Comparison of ENCODE assay signal across 19 mouse cellular contexts in genomic region chr14:114839340-114839903, GRCm38 (mm10).
DNase-seq lines count a peak whose midpoint lies in the region; ATAC-seq and TF ChIP-seq lines count a peak whose summit lies in the region.
"Had no signal": no experiment of that assay in that cellular context is flagged by ENCODE, and none has a peak within 500 bp of the region (broad histone marks: within the 10 kb centered on the region; RNA-seq: fewer than 3 reads in every experiment).

No protein-coding gene starts in this region.

- WGBS in limb, embryonic 11.5 days: 85% methylated on average over 2 of the region's 2 CpGs
- WGBS in limb, embryonic 10.5 days: 84% methylated on average over 2 of the region's 2 CpGs
- WGBS in embryonic facial prominence, embryonic 14.5 days: 71% methylated on average over 2 of the region's 2 CpGs
- 44% methylated on average over 2 of the region's 2 CpGs for WGBS in midbrain, postnatal 0 days
- WGBS in liver, postnatal 0 days (ENCODE audit: insufficient replicate concordance): 78% methylated on average over 2 of the region's 2 CpGs

- H3K36me3 ChIP-seq in limb, embryonic 11.5 days (ENCODE audit: control insufficient read depth, insufficient read depth, low read length): no peaks in the 10 kb centered on the region
- no peaks in the 10 kb centered on the region for H3K36me3 ChIP-seq in limb, embryonic 10.5 days
- no peaks in the 10 kb centered on the region for H3K36me3 ChIP-seq in embryonic facial prominence, embryonic 14.5 days (ENCODE audit: control insufficient read depth, insufficient read depth, low read length)
- no peaks in the 10 kb centered on the region for H3K36me3 ChIP-seq in midbrain, postnatal 0 days (ENCODE audit: insufficient read depth, low read length)
- no peaks in the 10 kb centered on the region for H3K36me3 ChIP-seq in liver, postnatal 0 days (replicated peaks; ENCODE audit: insufficient read depth, low read length)
- H3K36me3 ChIP-seq: G1E; heart, embryonic 10.5 days; hindbrain, embryonic 15.5 days had no signal

- ATAC-seq in limb, embryonic 11.5 days (ENCODE audit: insufficient number of reproducible peaks, low FRiP score, low TSS enrichment, low read depth): no peak
- ATAC-seq in embryonic facial prominence, embryonic 14.5 days (ENCODE audit: low read depth): peak; percentile 60; the same call in 1 of the 2 replicates
- no peak for ATAC-seq in midbrain, postnatal 0 days (ENCODE audit: low FRiP score)
- ATAC-seq in liver, postnatal 0 days: no peak
- ATAC-seq: CD4-positive, CD25-positive, alpha-beta regulatory T cell, adult 4 months; intestine, postnatal 0 days had no signal

- H3K27me3 ChIP-seq in limb, embryonic 11.5 days (ENCODE audit: control insufficient read depth, insufficient read depth, low read length): no peaks in the 10 kb centered on the region
- H3K27me3 ChIP-seq in limb, embryonic 10.5 days (ENCODE audit: low read depth, poor library complexity, severe bottlenecking): no peaks in the 10 kb centered on the region
- H3K27me3 ChIP-seq in embryonic facial prominence, embryonic 14.5 days (replicated peaks; ENCODE audit: control insufficient read depth, insufficient read depth, low read length): no peaks in the 10 kb centered on the region
- H3K27me3 ChIP-seq in midbrain, postnatal 0 days (ENCODE audit: insufficient read depth, low read length): no peaks in the 10 kb centered on the region
- H3K27me3 ChIP-seq in liver, postnatal 0 days (ENCODE audit: insufficient read depth, low read length): no peaks in the 10 kb centered on the region
- H3K27me3 ChIP-seq: hindbrain, embryonic 15.5 days had no signal

- H3K4me2 ChIP-seq in limb, embryonic 11.5 days (ENCODE audit: low read depth, severe bottlenecking): no peak overlapping the region
- no peak overlapping the region for H3K4me2 ChIP-seq in embryonic facial prominence, embryonic 14.5 days (ENCODE audit: low read depth, low read length)
- no peak overlapping the region for H3K4me2 ChIP-seq in midbrain, postnatal 0 days (ENCODE audit: low read depth, low read length, poor library complexity, severe bottlenecking)
- H3K4me2 ChIP-seq in liver, postnatal 0 days (ENCODE audit: low read depth, low read length): no peak overlapping the region
- H3K4me2 ChIP-seq: hindbrain, embryonic 15.5 days; liver, embryonic 11.5 days had no signal

- no peak for TF ChIP-seq CTCF in midbrain, postnatal 0 days (IDR thresholded peaks at IDR 0.05)
- no peak for TF ChIP-seq CTCF in liver, postnatal 0 days (IDR thresholded peaks at IDR 0.05; ENCODE audit: low read depth)

- H3K4me1 ChIP-seq in limb, embryonic 11.5 days (ENCODE audit: control insufficient read depth, insufficient read depth, low read length): 0 out of 2 replicates have a peak, but pooled peaks cover 2% of the 10 kb centered on the region
- H3K4me1 ChIP-seq in limb, embryonic 10.5 days: peaks cover 45% of the 10 kb centered on the region
- H3K4me1 ChIP-seq in embryonic facial prominence, embryonic 14.5 days (ENCODE audit: control insufficient read depth, insufficient read depth, low read length): no peaks in the 10 kb centered on the region
- no peaks in the 10 kb centered on the region for H3K4me1 ChIP-seq in midbrain, postnatal 0 days (ENCODE audit: insufficient read depth, low read length)
- no peaks in the 10 kb centered on the region for H3K4me1 ChIP-seq in liver, postnatal 0 days (ENCODE audit: insufficient read depth)

- no peak for TF ChIP-seq EP300 in liver, postnatal 0 days (IDR thresholded peaks at IDR 0.05; ENCODE audit: low read depth)

- peak; percentile 54 for DNase-seq in embryo, embryonic 10 days (ENCODE audit: low spot score)
- DNase-seq in embryo, embryonic 11 days: no peak
- DNase-seq in limb, embryonic 11.5 days (ENCODE audit: low spot score): peak; percentile 18
- no peak for DNase-seq in limb, embryonic 10.5 days (ENCODE audit: low spot score)
- DNase-seq in embryonic facial prominence, embryonic 14.5 days (ENCODE audit: low spot score): peak; percentile 73
- DNase-seq in midbrain, postnatal 0 days (ENCODE audit: low spot score): peak; percentile 26
- DNase-seq in adrenal gland, adult (ENCODE audit: inconsistent age in 2 of 2, low spot score in 1 of 2): no peak
- DNase-seq in liver, postnatal 0 days: no peak
- DNase-seq: adrenal gland, adult 8-10 months; cerebellum, adult 11-12 months; cerebellum, postnatal 36 days; gastrocnemius, postnatal 14 days; thymus, postnatal 36 days had no signal

- H3K4me3 ChIP-seq in limb, embryonic 11.5 days (ENCODE audit: low read depth, low read length): no peak overlapping the region
- H3K4me3 ChIP-seq in limb, embryonic 10.5 days: no peak overlapping the region
- H3K4me3 ChIP-seq in embryonic facial prominence, embryonic 14.5 days (ENCODE audit: low read depth, low read length): no peak overlapping the region
- H3K4me3 ChIP-seq in midbrain, postnatal 0 days (ENCODE audit: low read depth, low read length): no peak overlapping the region
- H3K4me3 ChIP-seq in liver, postnatal 0 days (ENCODE audit: low read depth, low read length): no peak overlapping the region
- H3K4me3 ChIP-seq: heart, embryonic 10.5 days; hindbrain, embryonic 15.5 days had no signal

- H3K9me3 ChIP-seq in limb, embryonic 11.5 days (ENCODE audit: control insufficient read depth, low read length): no peaks in the 10 kb centered on the region
- H3K9me3 ChIP-seq in limb, embryonic 10.5 days (replicated peaks): no peaks in the 10 kb centered on the region
- H3K9me3 ChIP-seq in embryonic facial prominence, embryonic 14.5 days (ENCODE audit: control insufficient read depth, low read length): no peaks in the 10 kb centered on the region
- no peaks in the 10 kb centered on the region for H3K9me3 ChIP-seq in midbrain, postnatal 0 days (ENCODE audit: low read length)
- H3K9me3 ChIP-seq in liver, postnatal 0 days (ENCODE audit: low read length): no peaks in the 10 kb centered on the region
- H3K9me3 ChIP-seq: heart, embryonic 10.5 days; hindbrain, embryonic 15.5 days had no signal

- no peak overlapping the region for H3K27ac ChIP-seq in limb, embryonic 11.5 days (replicated peaks; ENCODE audit: low read depth, low read length)
- no peak overlapping the region for H3K27ac ChIP-seq in limb, embryonic 10.5 days
- no peak overlapping the region for H3K27ac ChIP-seq in embryonic facial prominence, embryonic 14.5 days (replicated peaks; ENCODE audit: low read depth, low read length)
- no peak overlapping the region for H3K27ac ChIP-seq in midbrain, postnatal 0 days (ENCODE audit: low read depth, low read length)
- H3K27ac ChIP-seq in liver, postnatal 0 days (ENCODE audit: low read depth): no peak overlapping the region
- H3K27ac ChIP-seq: heart, embryonic 10.5 days; hindbrain, embryonic 15.5 days had no signal

- H3K9ac ChIP-seq in limb, embryonic 11.5 days (ENCODE audit: low read length): no peak overlapping the region
- no peak overlapping the region for H3K9ac ChIP-seq in embryonic facial prominence, embryonic 14.5 days (ENCODE audit: low read depth, low read length)
- H3K9ac ChIP-seq in midbrain, postnatal 0 days (replicated peaks; ENCODE audit: low read length, poor library complexity, severe bottlenecking): no peak overlapping the region
- H3K9ac ChIP-seq in liver, postnatal 0 days (replicated peaks): no peak overlapping the region
- H3K9ac ChIP-seq: hindbrain, embryonic 15.5 days had no signal

Comparison
In these comparisons a context has a peak if more than half of its experiments do, and no peak if none do; other contexts are left out.
1. DNase-seq: peak in embryo, embryonic 10 days (single experiment), limb, embryonic 11.5 days (single experiment), embryonic facial prominence, embryonic 14.5 days (single experiment) and midbrain, postnatal 0 days (single experiment); none in embryo, embryonic 11 days (single experiment), limb, embryonic 10.5 days (single experiment), adrenal gland, adult (0 of 2) and liver, postnatal 0 days (single experiment).